Mouse (Mus musculus): ENCODE measurements at regions not wholly inside any gene's neighbourhood (a gene's known extent, or its start where the extent isn't known, plus 50 kb on each side); places are given as distances from the start of the nearest gene placed in this dataset.

GRCm38 (mm10) chr2:124753717-124754116 lies 314.2 kb upstream of the Slc24a5 start:
- Histone ChIP-seq H3K27ac (no peak overlapping the region), H3K27me3 (ENCODE audit: insufficient read depth, low read length) (no peaks in the 10 kb centered on the region), H3K9me3 (replicated peaks; ENCODE audit: low read length) (no peaks in the 10 kb centered on the region), H3K4me1 (replicated peaks; ENCODE audit: insufficient read depth, low read length) (no peaks in the 10 kb centered on the region), H3K36me3 (ENCODE audit: insufficient read depth, low read length) (no peaks in the 10 kb centered on the region), H3K4me2 (ENCODE audit: low read length) (no peak overlapping the region), H3K4me3 (replicated peaks; ENCODE audit: low read depth, low read length) (no peak overlapping the region), H3K9ac (ENCODE audit: low read depth, low read length) (no peak overlapping the region)
- WGBS = 79% methylated on average over 5 of the region's 5 CpGs
- TF ChIP-seq CTCF (IDR thresholded peaks at IDR 0.05; ENCODE audit: low read depth) = no peak
- DNase-seq (ENCODE audit: low spot score) = no peak
- no peak for ATAC-seq (replicated peaks; ENCODE audit: low FRiP score, low read depth)

DNA sequence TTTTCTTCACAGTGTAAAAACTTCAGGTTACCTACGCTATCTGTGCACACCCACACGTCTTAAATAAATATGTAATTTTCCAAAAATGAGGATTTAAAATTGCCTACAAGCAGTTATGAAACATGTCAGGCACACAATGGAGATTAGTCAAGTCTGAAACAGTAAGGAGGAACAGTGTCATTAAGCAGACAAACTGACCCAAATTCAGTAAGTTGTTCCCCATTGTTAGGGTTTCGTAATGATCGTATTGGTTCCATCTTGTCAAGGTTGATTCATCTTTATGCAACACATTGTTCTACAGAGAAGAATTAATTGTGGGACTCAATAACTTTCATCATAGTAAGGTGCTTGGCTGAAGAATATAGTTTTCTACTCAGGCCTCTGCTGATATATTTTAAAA lies 312.7 kb upstream of the Slc24a5 start:
- DNase-seq (ENCODE audit: low spot score) (no peak), ATAC-seq (replicated peaks; ENCODE audit: low FRiP score, low read depth) (no peak)
- no peak overlapping the region for H3K4me2 ChIP-seq (ENCODE audit: low read length)
- no peaks in the 10 kb centered on the region for H3K27me3 ChIP-seq (ENCODE audit: insufficient read depth, low read length)
- H3K4me3 ChIP-seq (replicated peaks; ENCODE audit: low read depth, low read length) = no peak overlapping the region
- TF ChIP-seq CTCF (IDR thresholded peaks at IDR 0.05; ENCODE audit: low read depth) = no peak
- H3K9me3 ChIP-seq (replicated peaks; ENCODE audit: low read length) = no peaks in the 10 kb centered on the region
- no peak overlapping the region for H3K27ac ChIP-seq
- H3K9ac ChIP-seq (ENCODE audit: low read depth, low read length) = no peak overlapping the region
- no peaks in the 10 kb centered on the region for H3K4me1 ChIP-seq (replicated peaks; ENCODE audit: insufficient read depth, low read length)
- H3K36me3 ChIP-seq (ENCODE audit: insufficient read depth, low read length) = no peaks in the 10 kb centered on the region
- 90% methylated on average over 4 of the region's 4 CpGs for WGBS

- WGBS = 44% methylated on average over 2 of the region's 2 CpGs
- H3K4me1 ChIP-seq (replicated peaks; ENCODE audit: insufficient read depth, low read length) = no peaks in the 10 kb centered on the region
- no peaks in the 10 kb centered on the region for H3K9me3 ChIP-seq (replicated peaks; ENCODE audit: low read length)
- no peak overlapping the region for H3K27ac ChIP-seq
- no peak for ATAC-seq (replicated peaks; ENCODE audit: low FRiP score, low read depth)
- no peaks in the 10 kb centered on the region for H3K36me3 ChIP-seq (ENCODE audit: insufficient read depth, low read length)
- TF ChIP-seq CTCF (IDR thresholded peaks at IDR 0.05; ENCODE audit: low read depth) = no peak
- DNase-seq (ENCODE audit: low spot score) = peak; percentile 5
- no peak overlapping the region for H3K4me3 ChIP-seq (replicated peaks; ENCODE audit: low read depth, low read length)
- no peak overlapping the region for H3K9ac ChIP-seq (ENCODE audit: low read depth, low read length)
- no peaks in the 10 kb centered on the region for H3K27me3 ChIP-seq (ENCODE audit: insufficient read depth, low read length)
- no peak overlapping the region for H3K4me2 ChIP-seq (ENCODE audit: low read length)
Measured at GRCm38 (mm10) chr2:124758992-124759391, 308.9 kb upstream of the Slc24a5 start.

DNA sequence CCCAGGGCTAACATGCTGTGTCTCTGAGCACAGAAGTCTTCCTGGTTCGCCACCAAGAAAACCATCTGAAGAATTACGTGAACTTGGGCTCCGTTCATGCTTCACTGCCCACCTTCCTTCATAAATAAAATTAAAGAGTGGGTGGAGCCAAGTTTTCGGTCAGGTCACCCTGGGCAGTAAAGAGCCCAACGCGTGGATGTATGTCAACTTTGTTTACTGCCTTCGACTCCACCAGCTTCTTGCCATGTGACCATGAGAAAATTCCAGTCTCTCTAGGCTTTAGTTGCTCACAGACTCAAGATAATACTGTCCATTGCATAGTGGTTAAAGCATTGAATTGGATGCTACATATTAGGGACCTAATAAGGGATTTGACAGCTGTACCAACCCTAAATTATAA lies 304.3 kb upstream of the Slc24a5 start:
- peak; percentile 40; the same call in 1 of the 2 replicates for ATAC-seq (replicated peaks; ENCODE audit: low FRiP score, low read depth)
- no peaks in the 10 kb centered on the region for H3K9me3 ChIP-seq (replicated peaks; ENCODE audit: low read length)
- H3K4me3 ChIP-seq (replicated peaks; ENCODE audit: low read depth, low read length) = no peak overlapping the region
- H3K27me3 ChIP-seq (ENCODE audit: insufficient read depth, low read length) = no peaks in the 10 kb centered on the region
- no peak overlapping the region for H3K27ac ChIP-seq
- peak; percentile 29 for DNase-seq (ENCODE audit: low spot score)
- WGBS = 18% methylated on average over 7 of the region's 7 CpGs
- TF ChIP-seq CTCF (IDR thresholded peaks at IDR 0.05; ENCODE audit: low read depth) = no peak
- no peak overlapping the region for H3K4me2 ChIP-seq (ENCODE audit: low read length)
- H3K36me3 ChIP-seq (ENCODE audit: insufficient read depth, low read length) = no peaks in the 10 kb centered on the region
- H3K4me1 ChIP-seq (replicated peaks; ENCODE audit: insufficient read depth, low read length) = no peaks in the 10 kb centered on the region; the same call in 1 of the 2 replicates
- H3K9ac ChIP-seq (ENCODE audit: low read depth, low read length) = no peak overlapping the region

GRCm38 (mm10) chr2:124764186-124764910 lies 303.6 kb upstream of the Slc24a5 start:
- ATAC-seq (replicated peaks; ENCODE audit: low FRiP score, low read depth) = no peak
- WGBS = 61% methylated on average over 10 of the region's 10 CpGs

GRCm38 (mm10) chr2:124769267-124769967 lies 298.5 kb upstream of the Slc24a5 start:
- H3K9me3 ChIP-seq (replicated peaks; ENCODE audit: low read length) = no peaks in the 10 kb centered on the region
- H3K4me2 ChIP-seq (ENCODE audit: low read length) = no peak overlapping the region
- H3K9ac ChIP-seq (ENCODE audit: low read depth, low read length) = no peak overlapping the region
- no peaks in the 10 kb centered on the region for H3K27me3 ChIP-seq (ENCODE audit: insufficient read depth, low read length)
- H3K36me3 ChIP-seq (ENCODE audit: insufficient read depth, low read length) = no peaks in the 10 kb centered on the region
- WGBS = 89% methylated on average over 6 of the region's 6 CpGs
- H3K4me3 ChIP-seq (replicated peaks; ENCODE audit: low read depth, low read length) = no peak overlapping the region
- no peaks in the 10 kb centered on the region; the same call in 1 of the 2 replicates for H3K4me1 ChIP-seq (replicated peaks; ENCODE audit: insufficient read depth, low read length)
- TF ChIP-seq CTCF (IDR thresholded peaks at IDR 0.05; ENCODE audit: low read depth) = no peak
- ATAC-seq (replicated peaks; ENCODE audit: low FRiP score, low read depth) = no peak
- DNase-seq (ENCODE audit: low spot score) = no peak
- H3K27ac ChIP-seq = no peak overlapping the region

More at GRCm38 (mm10) chr2:124764186-124764910, 303.6 kb upstream of the Slc24a5 start:
- no peaks in the 10 kb centered on the region for H3K9me3 ChIP-seq (replicated peaks; ENCODE audit: low read length)
- H3K4me2 ChIP-seq (ENCODE audit: low read length) = no peak overlapping the region
- TF ChIP-seq CTCF (IDR thresholded peaks at IDR 0.05; ENCODE audit: low read depth) = no peak
- no peak overlapping the region for H3K27ac ChIP-seq
- DNase-seq (ENCODE audit: low spot score) = no peak
- H3K27me3 ChIP-seq (ENCODE audit: insufficient read depth, low read length) = no peaks in the 10 kb centered on the region
- no peaks in the 10 kb centered on the region; the same call in 1 of the 2 replicates for H3K4me1 ChIP-seq (replicated peaks; ENCODE audit: insufficient read depth, low read length)
- no peaks in the 10 kb centered on the region for H3K36me3 ChIP-seq (ENCODE audit: insufficient read depth, low read length)
- no peak overlapping the region for H3K4me3 ChIP-seq (replicated peaks; ENCODE audit: low read depth, low read length)
- H3K9ac ChIP-seq (ENCODE audit: low read depth, low read length) = no peak overlapping the region

Data from kidney, postnatal 0 days (tissue).